Mouse (Mus musculus): ENCODE measurements around the gene 2010111I01Rik. TPM values are rescaled to one million over a fixed set of nuclear protein-coding genes. Genes with fewer than 3 reads are reported as not detected.

The 2010111I01Rik gene
- polyA plus RNA-seq, 1 experiment from 2014 or later = 101 TPM

GRCm38 (mm10) chr13:63223026-63223770, 258.5 kb downstream of the 2010111I01Rik start:
- Histone ChIP-seq H3K4me2 (replicated peaks; ENCODE audit: low read depth) (no peak overlapping the region), H3K4me3 (ENCODE audit: low read depth, low read length) (no peak overlapping the region), H3K27me3 (ENCODE audit: control insufficient read depth, insufficient read depth, low read length) (no peaks in the 10 kb centered on the region), H3K4me1 (replicated peaks; ENCODE audit: control insufficient read depth, insufficient read depth) (no peaks in the 10 kb centered on the region), H3K9ac (ENCODE audit: low read length) (no peak overlapping the region), H3K27ac (replicated peaks) (no peak overlapping the region), H3K36me3 (ENCODE audit: control insufficient read depth, insufficient read depth, low read length) (no peaks in the 10 kb centered on the region), H3K9me3 (ENCODE audit: control insufficient read depth, low read length) (no peaks in the 10 kb centered on the region)
- 94% methylated on average over 7 of the region's 8 CpGs for WGBS
- DNase-seq (ENCODE audit: low spot score) (no peak), ATAC-seq (ENCODE audit: low FRiP score, low TSS enrichment) (no peak)
- TF ChIP-seq EP300 (optimal IDR thresholded peaks at IDR 0.05) (no peak), CTCF (IDR thresholded peaks at IDR 0.05; ENCODE audit: low read depth) (no peak)

GRCm38 (mm10) chr13:63225796-63226583, 261.3 kb downstream of the 2010111I01Rik start:
- Histone ChIP-seq H3K27ac (replicated peaks) (no peak overlapping the region), H3K4me1 (replicated peaks; ENCODE audit: control insufficient read depth, insufficient read depth) (no peaks in the 10 kb centered on the region), H3K4me2 (replicated peaks; ENCODE audit: low read depth) (no peak overlapping the region), H3K9me3 (ENCODE audit: control insufficient read depth, low read length) (no peaks in the 10 kb centered on the region), H3K36me3 (ENCODE audit: control insufficient read depth, insufficient read depth, low read length) (no peaks in the 10 kb centered on the region), H3K9ac (ENCODE audit: low read length) (no peak overlapping the region), H3K4me3 (ENCODE audit: low read depth, low read length) (no peak overlapping the region), H3K27me3 (ENCODE audit: control insufficient read depth, insufficient read depth, low read length) (no peaks in the 10 kb centered on the region)
- DNase-seq (ENCODE audit: low spot score) (no peak), ATAC-seq (ENCODE audit: low FRiP score, low TSS enrichment) (no peak)
- TF ChIP-seq EP300 (optimal IDR thresholded peaks at IDR 0.05) (no peak), CTCF (IDR thresholded peaks at IDR 0.05; ENCODE audit: low read depth) (no peak)
- 71% methylated on average over 8 of the region's 8 CpGs for WGBS

- no peak overlapping the region for H3K4me2 ChIP-seq (replicated peaks; ENCODE audit: low read depth)
- H3K4me3 ChIP-seq (ENCODE audit: low read depth, low read length) = no peak overlapping the region
- no peaks in the 10 kb centered on the region for H3K27me3 ChIP-seq (ENCODE audit: control insufficient read depth, insufficient read depth, low read length)
- H3K36me3 ChIP-seq (ENCODE audit: control insufficient read depth, insufficient read depth, low read length) = no peaks in the 10 kb centered on the region
- no peak overlapping the region for H3K27ac ChIP-seq (replicated peaks)
- TF ChIP-seq EP300 (optimal IDR thresholded peaks at IDR 0.05) (no peak), CTCF (IDR thresholded peaks at IDR 0.05; ENCODE audit: low read depth) (no peak)
- DNase-seq (ENCODE audit: low spot score) = no peak
- ATAC-seq (ENCODE audit: low FRiP score, low TSS enrichment) = no peak
- H3K9me3 ChIP-seq (ENCODE audit: control insufficient read depth, low read length) = no peaks in the 10 kb centered on the region
- no peak overlapping the region for H3K9ac ChIP-seq (ENCODE audit: low read length)
- H3K4me1 ChIP-seq (replicated peaks; ENCODE audit: control insufficient read depth, insufficient read depth) = no peaks in the 10 kb centered on the region; the same call in 1 of the 2 replicates
- 78% methylated on average over 3 of the region's 3 CpGs for WGBS
These were observed 263.1 kb downstream of the 2010111I01Rik start for GRCm38 (mm10) chr13:63227785-63228184.

- Histone ChIP-seq H3K4me1 (replicated peaks; ENCODE audit: control insufficient read depth, insufficient read depth) (no peaks in the 10 kb centered on the region; the same call in 1 of the 2 replicates), H3K9ac (ENCODE audit: low read length) (no peak overlapping the region), H3K9me3 (ENCODE audit: control insufficient read depth, low read length) (no peaks in the 10 kb centered on the region), H3K27me3 (ENCODE audit: control insufficient read depth, insufficient read depth, low read length) (no peaks in the 10 kb centered on the region), H3K36me3 (ENCODE audit: control insufficient read depth, insufficient read depth, low read length) (no peaks in the 10 kb centered on the region), H3K27ac (replicated peaks) (peak overlapping the region; percentile 86), H3K4me3 (ENCODE audit: low read depth, low read length) (no peak overlapping the region), H3K4me2 (replicated peaks; ENCODE audit: low read depth) (no peak overlapping the region)
- 39% methylated on average over 7 of the region's 7 CpGs for WGBS
- ATAC-seq (ENCODE audit: low FRiP score, low TSS enrichment) = peak; percentile 45
- no peak for DNase-seq (ENCODE audit: low spot score)
- TF ChIP-seq EP300 (optimal IDR thresholded peaks at IDR 0.05) = no peak
- no peak for TF ChIP-seq CTCF (IDR thresholded peaks at IDR 0.05; ENCODE audit: low read depth)
These were observed 266.4 kb downstream of the 2010111I01Rik start for GRCm38 (mm10) chr13:63230955-63231701.

- H3K27ac ChIP-seq (replicated peaks) = peak overlapping the region; percentile 86
- peak; percentile 78 for ATAC-seq (ENCODE audit: low FRiP score, low TSS enrichment)
- no peaks in the 10 kb centered on the region for H3K36me3 ChIP-seq (ENCODE audit: control insufficient read depth, insufficient read depth, low read length)
- H3K4me1 ChIP-seq (replicated peaks; ENCODE audit: control insufficient read depth, insufficient read depth) = no peaks in the 10 kb centered on the region; the same call in 1 of the 2 replicates
- no peaks in the 10 kb centered on the region for H3K9me3 ChIP-seq (ENCODE audit: control insufficient read depth, low read length)
- TF ChIP-seq CTCF (IDR thresholded peaks at IDR 0.05; ENCODE audit: low read depth) (no peak), EP300 (optimal IDR thresholded peaks at IDR 0.05) (no peak)
- peak; percentile 52 for DNase-seq (ENCODE audit: low spot score)
- H3K4me3 ChIP-seq (ENCODE audit: low read depth, low read length) = no peak overlapping the region
- H3K9ac ChIP-seq (ENCODE audit: low read length) = no peak overlapping the region
- WGBS = 11% methylated on average over 3 of the region's 3 CpGs
- H3K4me2 ChIP-seq (replicated peaks; ENCODE audit: low read depth) = no peak overlapping the region
- H3K27me3 ChIP-seq (ENCODE audit: control insufficient read depth, insufficient read depth, low read length) = no peaks in the 10 kb centered on the region
These were observed 267.0 kb downstream of the 2010111I01Rik start for GRCm38 (mm10) chr13:63231702-63232070.

All from stomach, postnatal 0 days (tissue).